Mouse (Mus musculus): ENCODE measurements around the gene Ablim1.

- no peak for TF ChIP-seq POLR2A (IDR thresholded peaks at IDR 0.05; ENCODE audit: borderline replicate concordance, insufficient read depth, low read length)
- TF ChIP-seq CTCF (IDR thresholded peaks at IDR 0.05; ENCODE audit: borderline replicate concordance, insufficient read depth, low read depth, low read length) = no peak
Observed at GRCm38 (mm10) chr19:57088804-57089369, 225.8 kb downstream of the Ablim1 start.

Data from cerebellum, adult 2 months (tissue).